8 mouse cellular contexts compared by ENCODE assay signal in the genomic region with DNA sequence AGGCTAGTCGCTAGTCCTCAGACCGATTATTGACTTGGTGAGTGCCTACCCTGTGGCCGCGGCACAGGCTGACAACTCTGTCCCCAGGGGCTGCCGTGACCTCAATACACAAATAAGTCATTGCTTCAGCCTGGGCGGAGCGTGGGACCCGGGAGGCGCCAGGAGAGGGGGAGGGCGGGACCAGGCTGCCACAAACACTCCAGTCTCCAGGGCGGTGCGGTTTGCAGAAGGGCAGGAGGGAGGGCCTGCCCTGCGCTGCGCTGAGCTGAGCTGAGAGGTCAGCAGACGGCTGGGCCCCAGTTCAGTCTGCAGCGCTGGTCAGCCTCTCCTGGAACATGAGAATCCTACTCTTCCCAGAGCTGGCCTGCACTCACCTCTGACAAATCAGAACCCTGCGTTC. TPM values are rescaled to one million over a fixed set of nuclear protein-coding genes. Genes with fewer than 3 reads are reported as not detected.
A peak's percentile ranks its signal among the peaks of the same experiment; 100 is the strongest.
DNase-seq lines count a peak whose midpoint lies in the region; ATAC-seq and TF ChIP-seq lines count a peak whose summit lies in the region.

No protein-coding gene starts in this region.

- peak overlapping the region; percentile 40 for H3K9ac ChIP-seq in embryonic facial prominence, embryonic 11.5 days (replicated peaks; ENCODE audit: low read length)
- peak overlapping the region; percentile 36 for H3K9ac ChIP-seq in heart, adult 2 months (ENCODE audit: low read depth, low read length)
- H3K9ac ChIP-seq in limb, embryonic 12.5 days (replicated peaks), result peak overlapping the region; percentile 40; the same call in 1 of the 2 replicates
- H3K9ac ChIP-seq in midbrain, embryonic 14.5 days (replicated peaks; ENCODE audit: low read length), result peak overlapping the region; percentile 27; the same call in 1 of the 2 replicates

- H3K4me1 ChIP-seq in thymus, adult 2 months (replicated peaks; ENCODE audit: control insufficient read depth, insufficient read depth, low read length), result 0 out of 2 replicates have a peak, but pooled peaks cover 3% of the 10 kb centered on the region
- no peaks in the 10 kb centered on the region for H3K4me1 ChIP-seq in embryonic facial prominence, embryonic 11.5 days (ENCODE audit: control insufficient read depth, insufficient read depth, low read length)
- peaks cover 3% of the 10 kb centered on the region; the same call in 1 of the 2 replicates for H3K4me1 ChIP-seq in heart, adult 2 months (ENCODE audit: control insufficient read depth, insufficient read depth, low read length)
- peaks cover 18% of the 10 kb centered on the region for H3K4me1 ChIP-seq in limb, embryonic 12.5 days (replicated peaks)
- H3K4me1 ChIP-seq in midbrain, embryonic 14.5 days (ENCODE audit: control insufficient read depth, insufficient read depth, low read length), result peaks cover 17% of the 10 kb centered on the region

- H3K79me2 ChIP-seq in heart, adult 2 months (replicated peaks; ENCODE audit: control insufficient read depth, insufficient read depth, low read length), result no peaks in the 10 kb centered on the region

- TF ChIP-seq POLR2A in thymus, adult 2 months (IDR thresholded peaks at IDR 0.05; ENCODE audit: control insufficient read depth, extremely low read depth, insufficient read depth, low read length, poor library complexity), result no peak
- peak; percentile 78 for TF ChIP-seq POLR2A in heart, adult 2 months (IDR thresholded peaks at IDR 0.05; ENCODE audit: insufficient read depth, low read depth, low read length)

- peak overlapping the region; percentile 38 for H3K4me2 ChIP-seq in embryonic facial prominence, embryonic 11.5 days (ENCODE audit: low read depth, low read length)
- peak overlapping the region; percentile 56 for H3K4me2 ChIP-seq in limb, embryonic 12.5 days
- H3K4me2 ChIP-seq in midbrain, embryonic 14.5 days (ENCODE audit: low read length), result peak overlapping the region; percentile 52

- peak; percentile 97 for ATAC-seq in embryonic facial prominence, embryonic 11.5 days (replicated peaks; ENCODE audit: insufficient number of reproducible peaks, low FRiP score, low TSS enrichment, low read depth)
- peak; percentile 91 for ATAC-seq in limb, embryonic 12.5 days (ENCODE audit: insufficient number of reproducible peaks, insufficient read depth, low FRiP score, low TSS enrichment, low read depth)
- ATAC-seq in midbrain, embryonic 14.5 days (ENCODE audit: low FRiP score, low TSS enrichment), result peak; percentile 91

- H3K27me3 ChIP-seq in thymus, adult 2 months (ENCODE audit: control insufficient read depth, insufficient read depth, low read length), result no peaks in the 10 kb centered on the region; the same call in 1 of the 2 replicates
- H3K27me3 ChIP-seq in embryonic facial prominence, embryonic 11.5 days (ENCODE audit: control insufficient read depth, insufficient read depth, low read length), result no peaks in the 10 kb centered on the region
- no peaks in the 10 kb centered on the region for H3K27me3 ChIP-seq in heart, adult 2 months (ENCODE audit: control insufficient read depth, insufficient read depth, low read length)
- H3K27me3 ChIP-seq in limb, embryonic 12.5 days, result peaks cover 5% of the 10 kb centered on the region
- H3K27me3 ChIP-seq in midbrain, embryonic 14.5 days (ENCODE audit: control insufficient read depth, insufficient read depth, low read length), result no peaks in the 10 kb centered on the region

- 0 out of 2 replicates have a peak, but pooled peaks have one; percentile 39 for TF ChIP-seq EP300 in heart, adult 2 months (IDR thresholded peaks at IDR 0.05; ENCODE audit: insufficient read depth, low read depth, low read length)

- no peak overlapping the region for H3K4me3 ChIP-seq in thymus, adult 2 months (ENCODE audit: control insufficient read depth, insufficient read depth, low read length)
- H3K4me3 ChIP-seq in embryonic facial prominence, embryonic 11.5 days (ENCODE audit: low read depth, low read length), result no peak overlapping the region
- peak overlapping the region; percentile 14 for H3K4me3 ChIP-seq in heart, adult 2 months
- H3K4me3 ChIP-seq in limb, embryonic 12.5 days (replicated peaks), result peak overlapping the region; percentile 27
- H3K4me3 ChIP-seq in midbrain, embryonic 14.5 days (replicated peaks; ENCODE audit: low read depth, low read length), result no peak overlapping the region; the same call in 1 of the 2 replicates

- intact Hi-C loops in heart, adult 2 months (cut with DNase I), result loop anchor here (5.0 kb wide), 1 partner anchor 190 kb away; a partner anchor contains a TSS

- H3K27ac ChIP-seq in thymus, adult 2 months (ENCODE audit: control insufficient read depth, insufficient read depth, low read length), result no peak overlapping the region
- H3K27ac ChIP-seq in embryonic facial prominence, embryonic 11.5 days (replicated peaks; ENCODE audit: low read depth, low read length), result no peak overlapping the region
- H3K27ac ChIP-seq in heart, adult 2 months, result peak overlapping the region; percentile 87
- peak overlapping the region; percentile 83 for H3K27ac ChIP-seq in limb, embryonic 12.5 days
- H3K27ac ChIP-seq in midbrain, embryonic 14.5 days (replicated peaks; ENCODE audit: low read depth, low read length), result no peak overlapping the region; the same call in 1 of the 2 replicates

- 3% methylated on average over 17 of the region's 17 CpGs for WGBS in thymus, adult 2 months
- 0% methylated on average over 17 of the region's 17 CpGs for WGBS in embryonic facial prominence, embryonic 11.5 days
- 1% methylated on average over 17 of the region's 17 CpGs for WGBS in heart, adult 2 months
- WGBS in limb, embryonic 12.5 days, result 1% methylated on average over 17 of the region's 17 CpGs
- 0% methylated on average over 17 of the region's 17 CpGs for WGBS in midbrain, embryonic 14.5 days

- no peak for TF ChIP-seq CTCF in thymus, adult 2 months (IDR thresholded peaks at IDR 0.05; ENCODE audit: borderline replicate concordance, control insufficient read depth, extremely low read depth, insufficient read depth, low read length, poor library complexity)
- TF ChIP-seq CTCF in heart, adult 2 months (IDR thresholded peaks at IDR 0.05), result no peak

- H3K9me3 ChIP-seq in embryonic facial prominence, embryonic 11.5 days (replicated peaks; ENCODE audit: control insufficient read depth, low read length), result no peaks in the 10 kb centered on the region
- no peaks in the 10 kb centered on the region for H3K9me3 ChIP-seq in limb, embryonic 12.5 days
- no peaks in the 10 kb centered on the region for H3K9me3 ChIP-seq in midbrain, embryonic 14.5 days (ENCODE audit: control insufficient read depth, low read length)

- DNase-seq in thymus, postnatal 25 days, result peak; percentile 22
- DNase-seq in thymus, adult 2 months, result no peak
- DNase-seq in embryonic facial prominence, embryonic 11.5 days (ENCODE audit: low spot score), result peak; percentile 83
- DNase-seq in heart, adult 2 months, result peak; percentile 90 to 94
- peak; percentile 81 to 84 for DNase-seq in kidney, adult 8-10 months
- peak; percentile 87 for DNase-seq in midbrain, embryonic 14.5 days
- DNase-seq in spleen, adult 12 weeks (ENCODE audit: low spot score), result peak; percentile 6

- H3K36me3 ChIP-seq in thymus, adult 2 months (ENCODE audit: control insufficient read depth, insufficient read depth, low read length), result no peaks in the 10 kb centered on the region
- H3K36me3 ChIP-seq in embryonic facial prominence, embryonic 11.5 days (replicated peaks; ENCODE audit: control insufficient read depth, insufficient read depth, low read depth, low read length), result no peaks in the 10 kb centered on the region
- no peaks in the 10 kb centered on the region for H3K36me3 ChIP-seq in heart, adult 2 months (ENCODE audit: control insufficient read depth, insufficient read depth, low read length)
- H3K36me3 ChIP-seq in limb, embryonic 12.5 days, result no peaks in the 10 kb centered on the region
- no peaks in the 10 kb centered on the region for H3K36me3 ChIP-seq in midbrain, embryonic 14.5 days (ENCODE audit: control insufficient read depth, insufficient read depth, low read length)

RNA-seq across cellular contexts. Expression of a gene that starts 57.2 kb away (rescaled TPM):
- 2.4 and 3.6 TPM in 2 replicates for polyA plus RNA-seq in thymus, adult 2 months (2012; rRNA removed)
- polyA plus RNA-seq in embryonic facial prominence, embryonic 11.5 days (2014; fragmentation: Nextera tagmentation; extraction: Ambion mirVana), result 33.7 and 39.9 TPM in 2 replicates
- 1 to 10 TPM; 3.2 to 5.6 TPM for total RNA-seq in heart, adult 2 months (2021)
- polyA plus RNA-seq in heart, adult 2 months (2012; rRNA removed), result 7.1 and 7.3 TPM in 2 replicates
- 31.7 and 34.2 TPM in 2 replicates for polyA plus RNA-seq in limb, embryonic 12.5 days (2016; fragmentation: Nextera tagmentation; extraction: Ambion mirVana)
- 175 and 200 TPM in 2 replicates for polyA plus RNA-seq in midbrain, embryonic 14.5 days (2014; fragmentation: Nextera tagmentation; extraction: Ambion mirVana)

Comparison
In these comparisons a context has a peak if more than half of its experiments do, and no peak if none do; other contexts are left out.
1. H3K27ac ChIP-seq: peak in heart, adult 2 months (single experiment) and limb, embryonic 12.5 days (single experiment); none in thymus, adult 2 months (single experiment), embryonic facial prominence, embryonic 11.5 days (single experiment) and midbrain, embryonic 14.5 days (single experiment).
2. H3K4me3 ChIP-seq: peak in heart, adult 2 months (single experiment) and limb, embryonic 12.5 days (single experiment); none in thymus, adult 2 months (single experiment), embryonic facial prominence, embryonic 11.5 days (single experiment) and midbrain, embryonic 14.5 days (single experiment).
3. Peak in every context shown above with its lines, with median percentiles within 50 percentile points of each other: ATAC-seq, H3K4me2 ChIP-seq and H3K9ac ChIP-seq.